Mouse (Mus musculus) MEL (cell line): ENCODE results near the gene Rfx2.

Experiments used
- CTCF ChIP-seq, 3 experiments: IDR thresholded peaks in 2 of 3; conservative IDR thresholded peaks in 1 of 3; 2 replicates each; pipeline ENCODE4 v1.5.1; 2011 to 2012; ENCODE audit warnings: low read length in 3 of 3, low read depth in 2 of 3, mild to moderate bottlenecking in 2 of 3, improper control_type of control experiment in 1 of 3, inconsistent platforms in 1 of 3, mixed read lengths in 1 of 3, moderate library complexity in 1 of 3; ENCODE audit not compliant: control insufficient read depth in 1 of 3, insufficient read depth in 1 of 3, poor library complexity in 1 of 3, severe bottlenecking in 1 of 3
- GABPA ChIP-seq: IDR thresholded peaks from 2 replicates; pipeline ENCODE4 v1.6.1; 2012; ENCODE audit warnings: low read depth, mild to moderate bottlenecking, inconsistent platforms, low read length, improper control_type of control experiment, moderate library complexity
- KAT2A ChIP-seq: conservative IDR thresholded peaks from 2 replicates; pipeline ENCODE4 v1.6.1; 2012; ENCODE audit warnings: low read depth, low read length, improper control_type of control experiment, inconsistent platforms
- MAFK ChIP-seq: IDR thresholded peaks from 2 replicates; pipeline ENCODE4 v1.6.1; 2011; ENCODE audit warnings: low read depth, mild to moderate bottlenecking, low read length, improper control_type of control experiment, borderline replicate concordance
- MYC ChIP-seq: IDR thresholded peaks from 2 replicates; pipeline ENCODE4 v1.6.1; 2011; ENCODE audit warnings: low read depth, mild to moderate bottlenecking, low read length, improper control_type of control experiment, moderate library complexity
- POLR2A ChIP-seq, 2 experiments: IDR thresholded peaks; 2 replicates each; pipeline ENCODE4 v1.6.1; 2011 to 2012; ENCODE audit warnings: low read length in 2 of 2, mild to moderate bottlenecking in 2 of 2, control low read depth in 1 of 2, improper control_type of control experiment in 1 of 2, low read depth in 1 of 2, moderate library complexity in 1 of 2; ENCODE audit not compliant: control insufficient read depth in 1 of 2, insufficient read depth in 1 of 2, poor library complexity in 1 of 2

DNA sequence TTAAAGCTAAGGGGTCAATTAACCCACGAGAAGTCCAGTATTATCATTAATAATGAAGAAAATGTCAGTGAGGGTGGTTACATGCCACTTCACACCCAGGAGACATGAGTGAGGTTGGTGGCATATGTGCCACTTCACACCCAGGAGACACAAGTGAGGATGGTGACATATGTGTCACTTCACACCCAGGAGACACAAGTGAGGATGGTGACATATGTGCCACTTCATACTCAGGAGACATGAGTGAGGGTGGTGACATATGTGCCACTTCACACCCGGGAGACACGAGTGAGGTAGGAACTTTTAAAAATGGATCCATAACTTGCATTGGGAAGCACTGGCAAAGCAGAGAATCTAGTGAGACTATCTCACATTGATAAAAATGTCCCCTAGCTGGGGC, 20.4 kb upstream of the Rfx2 start:
- TF ChIP-seq KAT2A (no peak), MAFK (no peak), POLR2A (IDR thresholded peaks at IDR 0.05; ENCODE audit: control insufficient read depth in 1 of 2, insufficient read depth in 1 of 2, low read depth in 1 of 2, low read length in 2 of 2, poor library complexity in 1 of 2) (no peak), CTCF (IDR thresholded peaks at IDR 0.05 in 2 of 3, conservative IDR thresholded peaks at IDR 0.05 in 1 of 3; ENCODE audit: control insufficient read depth in 1 of 3, insufficient read depth in 1 of 3, low read depth in 2 of 3, low read length in 3 of 3, poor library complexity in 1 of 3, severe bottlenecking in 1 of 3) (no peak), GABPA (no peak), MYC (no peak)
